Mouse (Mus musculus) gastrocnemius, adult 8-10 months (tissue): Measurements from ENCODE around the gene 1500011B03Rik. TPM values are rescaled to one million over a fixed set of nuclear protein-coding genes. Genes with fewer than 3 reads are reported as not detected.

Experiments
- microRNA-seq: library from miRNA; unstranded; fragments of <30 nt; microRNA quantifications from one replicate; pipeline ENCODE4 v1.2.0, GENCODE M21; 2022
- total RNA-seq, 4 experiments: library from RNA; stranded (reverse); gene quantifications; 2 replicates each; pipeline ENCODE4 v1.2.4; 2022

Gene 1500011B03Rik
- total RNA-seq, 4 experiments from 2014 or later, result 2.1 to 6.2 (median 3.1) TPM

Small RNA genes lying within 50 kb of the gene (microRNA-seq; reads per million reads assigned to microRNA genes)
- gene Mir6240, result 51.5 reads per million, percentile 40 among the genes with 10 or more reads in this experiment

Other genes starting within 250 kb of the 1500011B03Rik start
- 1 to 10 TPM; 1.3 to 1.7 (median 1.3) TPM for gene Trpv4, start 165.0 kb downstream of the 1500011B03Rik start, total RNA-seq
- 1 to 10 TPM; 4.9 to 8.5 (median 6.7) TPM for gene Gltp, start 132.5 kb downstream of the 1500011B03Rik start, total RNA-seq
- gene Tchp, start 115.7 kb downstream of the 1500011B03Rik start, total RNA-seq, result 1 to 10 TPM; 3.1 to 3.9 (median 3.4) TPM
- 10 to 100 TPM; 12.8 to 15.7 (median 14.4) TPM for gene Ankrd13a, start 48.8 kb downstream of the 1500011B03Rik start, total RNA-seq
- 10 to 100 TPM; 12.7 to 19.4 (median 16.6) TPM for gene Git2, start 48.0 kb downstream of the 1500011B03Rik start, total RNA-seq
- not detected for gene 4930519G04Rik, start 30.2 kb upstream of the 1500011B03Rik start, total RNA-seq
- not detected for gene Gm9936, start 35.2 kb upstream of the 1500011B03Rik start, total RNA-seq
- 1 to 10 TPM in 2 of 4 experiments, under 1 TPM in 2; 0.19 to 1.6 (median 0.86) TPM for gene Oasl2, start 73.5 kb upstream of the 1500011B03Rik start, total RNA-seq
- not detected for gene Oasl1, start 99.8 kb upstream of the 1500011B03Rik start, total RNA-seq
- 10 to 100 TPM; 16.9 to 29.0 (median 26.0) TPM for gene 2210016L21Rik, start 118.7 kb upstream of the 1500011B03Rik start, total RNA-seq
- not detected for gene Hnf1a, start 147.6 kb upstream of the 1500011B03Rik start, total RNA-seq
- gene Sppl3, start 187.7 kb upstream of the 1500011B03Rik start, total RNA-seq, result 10 to 100 TPM; 18.2 to 20.9 (median 20.0) TPM